Mouse (Mus musculus): Measurements from ENCODE around the gene Olfr9. TPM values are rescaled to one million over a fixed set of nuclear protein-coding genes. Genes with fewer than 3 reads are reported as not detected.
A peak's percentile ranks its signal among the peaks of the same experiment; 100 is the strongest.
"Not testable (repeated sequence)": the region's sequence is repeated elsewhere in the genome, so short reads cannot be mapped to it uniquely, and the experiment has no call there.

Gene Olfr9
- polyA plus RNA-seq, 1 experiment, result not detected

DNA sequence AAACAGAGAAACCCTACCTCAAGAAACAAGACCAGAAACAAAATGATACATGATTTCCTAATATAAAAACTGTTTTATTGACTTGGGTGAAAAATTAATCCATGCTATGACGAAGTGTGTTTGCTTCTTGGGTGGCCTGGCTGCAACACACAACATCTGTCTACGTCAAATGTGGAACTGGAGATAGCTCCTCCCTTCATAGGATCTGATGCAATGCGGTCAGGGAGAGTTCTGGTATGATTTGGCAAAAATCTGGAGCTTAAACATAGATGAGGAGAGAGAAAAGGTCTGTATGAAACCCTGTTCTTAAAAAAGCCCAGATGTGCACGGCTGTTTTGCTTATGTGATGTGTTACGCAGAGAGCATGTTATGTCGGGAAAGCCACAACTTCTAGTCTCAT, 23.4 kb upstream of the Olfr9 start:
- Histone ChIP-seq H3K4me1 (peaks cover 30% of the 10 kb centered on the region), H3K4me3 (replicated peaks) (no peak overlapping the region), H3K36me3 (replicated peaks; ENCODE audit: low read length) (no peaks in the 10 kb centered on the region), H3K27me3 (replicated peaks) (no peaks in the 10 kb centered on the region), H3K9me3 (no peaks in the 10 kb centered on the region)
- no peak for TF ChIP-seq GATA1 (IDR thresholded peaks at IDR 0.05; ENCODE audit: borderline replicate concordance, low read length)
- TF ChIP-seq FLI1 (IDR thresholded peaks at IDR 0.05; ENCODE audit: low read length), result no peak

- 0 out of 2 replicates have a peak, but pooled peaks cover 2% of the 10 kb centered on the region for H3K9me3 ChIP-seq
- no peak overlapping the region for H3K4me3 ChIP-seq (replicated peaks)
- TF ChIP-seq GATA1 (IDR thresholded peaks at IDR 0.05; ENCODE audit: borderline replicate concordance, low read length), result no peak
- no peak for TF ChIP-seq FLI1 (IDR thresholded peaks at IDR 0.05; ENCODE audit: low read length)
- no peaks in the 10 kb centered on the region for H3K27me3 ChIP-seq (replicated peaks)
- H3K36me3 ChIP-seq (replicated peaks; ENCODE audit: low read length), result no peaks in the 10 kb centered on the region
- peaks cover 30% of the 10 kb centered on the region for H3K4me1 ChIP-seq
Observed at GRCm38 (mm10) chr10:128968341-128968749, 20.9 kb upstream of the Olfr9 start.

- no peak for TF ChIP-seq FLI1 (IDR thresholded peaks at IDR 0.05; ENCODE audit: low read length)
- TF ChIP-seq GATA1 (IDR thresholded peaks at IDR 0.05; ENCODE audit: borderline replicate concordance, low read length), result no peak
- Histone ChIP-seq H3K9me3 (0 out of 2 replicates have a peak, but pooled peaks cover 2% of the 10 kb centered on the region), H3K36me3 (replicated peaks; ENCODE audit: low read length) (no peaks in the 10 kb centered on the region)
Observed at GRCm38 (mm10) chr10:128970740-128971250, 18.4 kb upstream of the Olfr9 start.

GRCm38 (mm10) chr10:128972841-128973240, 16.4 kb upstream of the Olfr9 start:
- no peak for TF ChIP-seq FLI1 (IDR thresholded peaks at IDR 0.05; ENCODE audit: low read length)
- no peak for TF ChIP-seq GATA1 (IDR thresholded peaks at IDR 0.05; ENCODE audit: borderline replicate concordance, low read length)
- Histone ChIP-seq H3K9me3 (0 out of 2 replicates have a peak, but pooled peaks cover 2% of the 10 kb centered on the region), H3K4me3 (replicated peaks) (no peak overlapping the region), H3K4me1 (peaks cover 46% of the 10 kb centered on the region), H3K36me3 (replicated peaks; ENCODE audit: low read length) (no peaks in the 10 kb centered on the region), H3K27me3 (replicated peaks) (no peaks in the 10 kb centered on the region)

More at GRCm38 (mm10) chr10:128970740-128971250, 18.4 kb upstream of the Olfr9 start:
- no peaks in the 10 kb centered on the region for H3K27me3 ChIP-seq (replicated peaks)
- no peak overlapping the region for H3K4me3 ChIP-seq (replicated peaks)
- H3K4me1 ChIP-seq, result peaks cover 31% of the 10 kb centered on the region

DNA sequence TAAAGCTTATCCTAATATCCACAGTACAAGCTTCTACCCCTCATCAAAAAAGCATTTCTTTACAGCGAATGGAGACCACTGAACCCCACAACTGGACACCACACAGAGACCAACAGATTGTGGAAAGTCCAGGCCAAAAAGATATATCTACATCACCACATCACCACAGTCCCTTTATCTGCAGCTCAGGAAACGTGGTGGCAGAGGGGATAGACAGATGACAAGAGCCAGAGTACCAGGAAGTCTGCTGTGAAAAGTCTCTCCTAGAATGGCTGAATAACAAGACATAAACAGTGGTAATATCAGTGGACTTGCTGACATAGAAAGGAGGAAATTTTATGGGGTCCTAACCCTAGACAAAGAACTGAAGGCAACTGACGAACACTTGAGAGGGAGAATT, 12.8 kb upstream of the Olfr9 start:
- 0 out of 2 replicates have a peak, but pooled peaks cover 2% of the 10 kb centered on the region for H3K9me3 ChIP-seq
- no peak for TF ChIP-seq GATA1 (IDR thresholded peaks at IDR 0.05; ENCODE audit: borderline replicate concordance, low read length)
- TF ChIP-seq FLI1 (IDR thresholded peaks at IDR 0.05; ENCODE audit: low read length), result no peak
- peaks cover 6% of the 10 kb centered on the region for H3K27me3 ChIP-seq (replicated peaks)
- H3K4me3 ChIP-seq (replicated peaks), result no peak overlapping the region
- H3K4me1 ChIP-seq, result peaks cover 44% of the 10 kb centered on the region
- H3K36me3 ChIP-seq (replicated peaks; ENCODE audit: low read length), result no peaks in the 10 kb centered on the region

- TF ChIP-seq FLI1 (IDR thresholded peaks at IDR 0.05; ENCODE audit: low read length) (no peak), GATA1 (IDR thresholded peaks at IDR 0.05; ENCODE audit: borderline replicate concordance, low read length) (no peak)
- H3K4me1 ChIP-seq, result peaks cover 46% of the 10 kb centered on the region
- no peaks in the 10 kb centered on the region for H3K36me3 ChIP-seq (replicated peaks; ENCODE audit: low read length)
Observed at GRCm38 (mm10) chr10:128977522-128978114, 11.6 kb upstream of the Olfr9 start.

GRCm38 (mm10) chr10:128980644-128981365, 8.4 kb upstream of the Olfr9 start:
- Histone ChIP-seq H3K36me3 (replicated peaks; ENCODE audit: low read length) (no peaks in the 10 kb centered on the region), H3K27me3 (replicated peaks) (peaks cover 6% of the 10 kb centered on the region), H3K9me3 (no peaks in the 10 kb centered on the region), H3K4me3 (replicated peaks) (peak overlapping the region; percentile 24), H3K4me1 (peaks cover 44% of the 10 kb centered on the region)
- TF ChIP-seq GATA1 (IDR thresholded peaks at IDR 0.05; ENCODE audit: borderline replicate concordance, low read length), result no peak
- no peak for TF ChIP-seq FLI1 (IDR thresholded peaks at IDR 0.05; ENCODE audit: low read length)

More at GRCm38 (mm10) chr10:128977522-128978114, 11.6 kb upstream of the Olfr9 start:
- Histone ChIP-seq H3K27me3 (replicated peaks) (peaks cover 6% of the 10 kb centered on the region), H3K4me3 (replicated peaks) (peak overlapping the region; percentile 75), H3K9me3 (0 out of 2 replicates have a peak, but pooled peaks cover 2% of the 10 kb centered on the region)

DNA sequence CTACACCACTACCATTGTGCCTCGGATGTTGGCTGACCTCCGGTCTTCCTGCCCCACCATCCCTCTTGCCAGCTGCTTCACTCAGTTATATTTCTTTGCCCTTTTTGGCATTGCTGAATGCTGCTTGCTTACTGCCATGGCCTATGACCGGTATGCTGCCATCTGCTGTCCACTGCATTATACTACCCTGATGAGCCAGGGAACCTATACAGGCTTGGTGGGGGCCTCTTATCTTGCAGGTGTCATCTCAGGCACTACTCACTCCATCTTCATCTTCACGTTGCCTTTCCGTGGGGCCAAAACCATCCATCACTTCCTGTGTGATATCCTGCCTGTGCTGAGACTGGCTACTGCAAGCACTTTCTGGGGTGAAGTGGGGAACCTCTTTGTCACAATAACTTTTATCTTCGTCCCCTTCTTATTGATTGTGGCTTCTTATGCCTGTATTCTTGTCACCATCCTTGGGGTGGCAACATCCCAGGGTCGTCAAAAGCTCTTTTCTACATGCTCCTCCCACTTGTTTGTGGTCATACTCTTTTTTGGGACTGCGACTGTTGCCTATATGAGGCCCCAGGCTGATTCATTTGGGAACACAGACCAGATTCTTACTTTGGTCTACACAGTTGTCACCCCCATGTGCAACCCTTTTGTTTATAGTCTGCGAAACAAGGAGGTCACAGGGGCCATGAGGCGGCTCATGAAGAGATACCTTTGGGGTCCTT, 1.1 kb downstream of the Olfr9 start:
- H3K27me3 ChIP-seq (replicated peaks); H3K36me3 ChIP-seq (replicated peaks; ENCODE audit: low read length); H3K4me3 ChIP-seq (replicated peaks); H3K9me3 ChIP-seq: not testable (repeated sequence)
- H3K4me1 ChIP-seq, result peaks cover 10% of the 10 kb centered on the region

GRCm38 (mm10) chr10:128990994-128991393, 1.8 kb downstream of the Olfr9 start:
- Histone ChIP-seq H3K9me3 (no peaks in the 10 kb centered on the region), H3K36me3 (replicated peaks; ENCODE audit: low read length) (no peaks in the 10 kb centered on the region), H3K4me1 (peaks cover 16% of the 10 kb centered on the region), H3K4me3 (replicated peaks) (no peak overlapping the region), H3K27me3 (replicated peaks) (peaks cover 4% of the 10 kb centered on the region)
- TF ChIP-seq GATA1 (IDR thresholded peaks at IDR 0.05; ENCODE audit: borderline replicate concordance, low read length) (no peak), FLI1 (IDR thresholded peaks at IDR 0.05; ENCODE audit: low read length) (no peak)

Data from megakaryocyte, embryonic 14.5 days (primary cell).